Mouse (Mus musculus) hindbrain, embryonic 10.5 days (tissue): ENCODE measurements at regions not wholly inside any gene's neighbourhood (a gene's known extent, or its start where the extent isn't known, plus 50 kb on each side); places are given as distances from the start of the nearest gene placed in this dataset.

Source experiments
- DNase-seq: peaks from one replicate; pipeline ENCODE4 v3.0.0-alpha.2; 2017; ENCODE audit warnings: low spot score
- H3K27ac ChIP-seq: fragments of 300-500 bp; sonication (generic); 2 replicates; pipeline ENCODE4 v1.5.1; 2016; ENCODE audit warnings: mild to moderate bottlenecking, moderate library complexity
- H3K27me3 ChIP-seq: fragments of 300-500 bp; sonication (generic); 2 replicates; pipeline ENCODE4 v1.6.1; 2016; ENCODE audit warnings: mild to moderate bottlenecking; ENCODE audit not compliant: poor library complexity, insufficient read depth, severe bottlenecking
- H3K36me3 ChIP-seq: fragments of 300-500 bp; sonication (generic); 2 replicates; pipeline ENCODE4 v1.6.1; 2016; ENCODE audit warnings: mild to moderate bottlenecking, moderate library complexity
- H3K4me1 ChIP-seq: fragments of 300-500 bp; sonication (generic); replicated peaks from 2 replicates; pipeline ENCODE4 v1.6.1; 2016; ENCODE audit warnings: mild to moderate bottlenecking
- H3K4me3 ChIP-seq: fragments of 300-500 bp; sonication (generic); 2 replicates; pipeline ENCODE4 v1.5.1; 2016; ENCODE audit warnings: mild to moderate bottlenecking, moderate library complexity
- H3K9me3 ChIP-seq: fragments of 300-500 bp; sonication (generic); 2 replicates; pipeline ENCODE4 v1.6.1; 2016; ENCODE audit warnings: mild to moderate bottlenecking, moderate library complexity
- WGBS: fragments of 180-500 bp; shearing (Covaris S2); methylation state at CpG from one replicate; pipeline ENCODE4 v1.1.7; 2016; 5-methylcytosine and 5-hydroxymethylcytosine counted together

GRCm38 (mm10) chr11:64287499-64287898 lies 147.6 kb upstream of the Hs3st3a1 start:
- Histone ChIP-seq H3K4me3 (no peak overlapping the region), H3K4me1 (peaks cover 24% of the 10 kb centered on the region), H3K9me3 (no peaks in the 10 kb centered on the region), H3K27me3 (0 out of 2 replicates have a peak, but pooled peaks cover 8% of the 10 kb centered on the region), H3K36me3 (no peaks in the 10 kb centered on the region), H3K27ac (no peak overlapping the region)
- no peak for DNase-seq

- DNase-seq: no peak
- Histone ChIP-seq H3K27ac (no peak overlapping the region), H3K27me3 (peaks cover 16% of the 10 kb centered on the region), H3K4me3 (no peak overlapping the region), H3K9me3 (no peaks in the 10 kb centered on the region), H3K36me3 (no peaks in the 10 kb centered on the region), H3K4me1 (peaks cover 33% of the 10 kb centered on the region)
- WGBS: 83% methylated on average over 4 of the region's 4 CpGs
These were observed 153.4 kb upstream of the Hs3st3a1 start for GRCm38 (mm10) chr11:64281781-64282180.

GRCm38 (mm10) chr11:64278259-64279003 lies 156.7 kb upstream of the Hs3st3a1 start:
- peak; percentile 20 for DNase-seq
- no peak overlapping the region for H3K4me3 ChIP-seq
- peaks cover 11% of the 10 kb centered on the region for H3K4me1 ChIP-seq
- H3K9me3 ChIP-seq: no peaks in the 10 kb centered on the region
- peaks cover 16% of the 10 kb centered on the region for H3K27me3 ChIP-seq
- WGBS: 51% methylated on average over 12 of the region's 12 CpGs
- no peaks in the 10 kb centered on the region for H3K36me3 ChIP-seq
- no peak overlapping the region for H3K27ac ChIP-seq

- no peaks in the 10 kb centered on the region for H3K36me3 ChIP-seq
- H3K27ac ChIP-seq: no peak overlapping the region
- no peaks in the 10 kb centered on the region for H3K9me3 ChIP-seq
- WGBS: 87% methylated on average over 6 of the region's 6 CpGs
- H3K4me3 ChIP-seq: no peak overlapping the region
- no peaks in the 10 kb centered on the region for H3K27me3 ChIP-seq
- DNase-seq: no peak
- peaks cover 9% of the 10 kb centered on the region; the same call in 1 of the 2 replicates for H3K4me1 ChIP-seq
These were observed 161.4 kb upstream of the Hs3st3a1 start for GRCm38 (mm10) chr11:64273726-64274125.

GRCm38 (mm10) chr11:64273214-64273613 lies 161.9 kb upstream of the Hs3st3a1 start:
- WGBS: 89% methylated on average over 3 of the region's 3 CpGs
- Histone ChIP-seq H3K27ac (no peak overlapping the region), H3K27me3 (no peaks in the 10 kb centered on the region), H3K9me3 (no peaks in the 10 kb centered on the region), H3K4me1 (peaks cover 4% of the 10 kb centered on the region; the same call in 1 of the 2 replicates), H3K4me3 (no peak overlapping the region), H3K36me3 (no peaks in the 10 kb centered on the region)
- DNase-seq: no peak

- H3K4me3 ChIP-seq: no peak overlapping the region
- H3K27ac ChIP-seq: no peak overlapping the region
- no peaks in the 10 kb centered on the region for H3K4me1 ChIP-seq
- peaks cover 4% of the 10 kb centered on the region for H3K27me3 ChIP-seq
- WGBS: 77% methylated on average over 4 of the region's 4 CpGs
- DNase-seq: no peak
- no peaks in the 10 kb centered on the region for H3K9me3 ChIP-seq
- no peaks in the 10 kb centered on the region for H3K36me3 ChIP-seq
These were observed 167.0 kb upstream of the Hs3st3a1 start for GRCm38 (mm10) chr11:64268121-64268520.

GRCm38 (mm10) chr11:64267547-64267946 lies 167.6 kb upstream of the Hs3st3a1 start:
- DNase-seq: no peak
- Histone ChIP-seq H3K4me3 (no peak overlapping the region), H3K4me1 (no peaks in the 10 kb centered on the region), H3K27ac (no peak overlapping the region), H3K9me3 (no peaks in the 10 kb centered on the region), H3K36me3 (no peaks in the 10 kb centered on the region), H3K27me3 (peaks cover 4% of the 10 kb centered on the region)
- 75% methylated on average over 5 of the region's 5 CpGs for WGBS

GRCm38 (mm10) chr11:64253517-64254385 lies 174.5 kb upstream of the Cox10 start:
- Histone ChIP-seq H3K27me3 (0 out of 2 replicates have a peak, but pooled peaks cover 3% of the 10 kb centered on the region), H3K27ac (no peak overlapping the region), H3K36me3 (no peaks in the 10 kb centered on the region), H3K9me3 (no peaks in the 10 kb centered on the region), H3K4me1 (peaks cover 13% of the 10 kb centered on the region; the same call in 1 of the 2 replicates), H3K4me3 (no peak overlapping the region)
- no peak for DNase-seq
- WGBS: 88% methylated on average over 7 of the region's 7 CpGs

GRCm38 (mm10) chr11:64236873-64237272 lies 157.6 kb upstream of the Cox10 start:
- Histone ChIP-seq H3K9me3 (no peaks in the 10 kb centered on the region), H3K27me3 (no peaks in the 10 kb centered on the region), H3K36me3 (no peaks in the 10 kb centered on the region), H3K27ac (no peak overlapping the region), H3K4me3 (no peak overlapping the region), H3K4me1 (no peaks in the 10 kb centered on the region)
- 85% methylated on average over 4 of the region's 4 CpGs for WGBS
- DNase-seq: no peak

GRCm38 (mm10) chr11:64230071-64230470 lies 150.8 kb upstream of the Cox10 start:
- Histone ChIP-seq H3K27me3 (no peaks in the 10 kb centered on the region), H3K36me3 (no peaks in the 10 kb centered on the region), H3K4me3 (no peak overlapping the region), H3K27ac (no peak overlapping the region), H3K4me1 (no peaks in the 10 kb centered on the region), H3K9me3 (no peaks in the 10 kb centered on the region)
- WGBS: 78% methylated on average over 4 of the region's 4 CpGs
- DNase-seq: no peak

- Histone ChIP-seq H3K36me3 (no peaks in the 10 kb centered on the region), H3K27ac (no peak overlapping the region), H3K27me3 (no peaks in the 10 kb centered on the region), H3K9me3 (no peaks in the 10 kb centered on the region; the same call in 1 of the 2 replicates), H3K4me3 (no peak overlapping the region), H3K4me1 (no peaks in the 10 kb centered on the region)
- DNase-seq: no peak
- WGBS: 88% methylated on average over 4 of the region's 4 CpGs
These were observed 141.6 kb upstream of the Cox10 start for GRCm38 (mm10) chr11:64220888-64221287.

- no peak for DNase-seq
- H3K4me1 ChIP-seq: no peaks in the 10 kb centered on the region
- no peaks in the 10 kb centered on the region; the same call in 1 of the 2 replicates for H3K9me3 ChIP-seq
- H3K27me3 ChIP-seq: no peaks in the 10 kb centered on the region
- WGBS: 59% methylated on average over 2 of the region's 2 CpGs
- H3K4me3 ChIP-seq: no peak overlapping the region
- no peak overlapping the region for H3K27ac ChIP-seq
- no peaks in the 10 kb centered on the region for H3K36me3 ChIP-seq
These were observed 137.9 kb upstream of the Cox10 start for GRCm38 (mm10) chr11:64217181-64217580.

GRCm38 (mm10) chr11:64210916-64211315 lies 131.6 kb upstream of the Cox10 start:
- Histone ChIP-seq H3K27me3 (no peaks in the 10 kb centered on the region), H3K4me3 (no peak overlapping the region), H3K27ac (no peak overlapping the region), H3K36me3 (no peaks in the 10 kb centered on the region), H3K4me1 (peaks cover 8% of the 10 kb centered on the region; the same call in 1 of the 2 replicates), H3K9me3 (no peaks in the 10 kb centered on the region)
- 58% methylated on average over 3 of the region's 3 CpGs for WGBS
- no peak for DNase-seq
